Mouse (Mus musculus) ES-Bruce4 (cell line): ENCODE measurements around the gene Gm2381. TPM values are rescaled to one million over a fixed set of nuclear protein-coding genes. Genes with fewer than 3 reads are reported as not detected.
"Not testable (repeated sequence)": the region's sequence is repeated elsewhere in the genome, so short reads cannot be mapped to it uniquely, and the experiment has no call there.

Experiments
- H3K27ac ChIP-seq: 2 replicates; pipeline ENCODE4 v1.5.1; 2012; ENCODE audit warnings: low read length, inconsistent platforms; ENCODE audit not compliant: insufficient read depth
- H3K27me3 ChIP-seq: 2 replicates; pipeline ENCODE4 v1.6.1; 2012; ENCODE audit warnings: mild to moderate bottlenecking, low read length, inconsistent platforms; ENCODE audit not compliant: control insufficient read depth, poor library complexity, insufficient read depth, severe bottlenecking
- H3K36me3 ChIP-seq: 2 replicates; pipeline ENCODE4 v1.6.1; 2012; ENCODE audit warnings: inconsistent platforms, mild to moderate bottlenecking, low read length, moderate library complexity; ENCODE audit not compliant: control insufficient read depth, poor library complexity, insufficient read depth, severe bottlenecking
- H3K4me1 ChIP-seq: one replicate; pipeline ENCODE4 v1.8.1; 2011; ENCODE audit warnings: low read length; ENCODE audit not compliant: control insufficient read depth, insufficient read depth
- H3K4me3 ChIP-seq: 2 replicates; pipeline ENCODE4 v1.5.1; 2011; ENCODE audit warnings: low read depth, mild to moderate bottlenecking, low read length
- H3K9ac ChIP-seq: 2 replicates; pipeline ENCODE4 v1.6.1; 2012; ENCODE audit warnings: low read depth, mild to moderate bottlenecking, inconsistent platforms; ENCODE audit not compliant: poor library complexity, severe bottlenecking
- H3K9me3 ChIP-seq: replicated peaks from 2 replicates; pipeline ENCODE4 v1.6.1; 2012; ENCODE audit warnings: mild to moderate bottlenecking, low read length, inconsistent platforms; ENCODE audit not compliant: control insufficient read depth, poor library complexity, insufficient read depth, severe bottlenecking
- CTCF ChIP-seq: IDR thresholded peaks from one replicate; pipeline ENCODE4 v1.8.1; 2011; ENCODE audit warnings: low read depth, low read length
- EP300 ChIP-seq: IDR thresholded peaks from 2 replicates; pipeline ENCODE4 v1.6.1; 2011; ENCODE audit warnings: low read depth, low read length; ENCODE audit not compliant: insufficient read depth
- POLR2A ChIP-seq: IDR thresholded peaks from one replicate; pipeline ENCODE4 v1.8.1; 2011; ENCODE audit warnings: low read length; ENCODE audit not compliant: insufficient read depth
- polyA plus RNA-seq: library from polyadenylated mRNA; stranded (reverse); fragments of >200 nt; gene quantifications from 2 replicates; pipeline ENCODE4 v1.2.4, GENCODE M21; 2011; ENCODE audit warnings: low read depth; ENCODE audit not compliant: missing spikeins, insufficient read depth, insufficient read length

The Gm2381 gene
- 14.1 and 14.2 TPM in 2 replicates for polyA plus RNA-seq

GRCm38 (mm10) chr7:42866801-42867458, at the start of gene Gm2381:
Gene Gm2381 (minus strand): TSS chr7:42867234.
- TF ChIP-seq POLR2A = peak; percentile 57
- H3K4me1 ChIP-seq, H3K36me3 ChIP-seq, H3K27me3 ChIP-seq, H3K9me3 ChIP-seq: not testable (repeated sequence)
- H3K4me3 ChIP-seq = peak within 1 kb of the TSS; percentile 74
- H3K9ac ChIP-seq = peak within 1 kb of the TSS; percentile 33
- H3K27ac ChIP-seq = 0 out of 2 replicates have a peak within 1 kb of the TSS, but pooled peaks have one; percentile 30

- not testable (repeated sequence) for H3K36me3 ChIP-seq, H3K9me3 ChIP-seq, H3K27me3 ChIP-seq, H3K4me3 ChIP-seq, H3K27ac ChIP-seq, H3K4me1 ChIP-seq, H3K9ac ChIP-seq
These were observed 31.0 kb upstream of the Gm2381 start for GRCm38 (mm10) chr7:42898067-42898466.

- peak overlapping the region; percentile 37 for H3K9ac ChIP-seq
- H3K36me3 ChIP-seq = no peaks in the 10 kb centered on the region
- H3K4me3 ChIP-seq = peak overlapping the region; percentile 74
- no peak overlapping the region for H3K27ac ChIP-seq
- TF ChIP-seq EP300 = no peak
- no peak for TF ChIP-seq POLR2A
- TF ChIP-seq CTCF = no peak
- H3K4me1 ChIP-seq = no peaks in the 10 kb centered on the region
- H3K9me3 ChIP-seq = peaks cover under 1% of the 10 kb centered on the region; the same call in 1 of the 2 replicates
- no peaks in the 10 kb centered on the region for H3K27me3 ChIP-seq
These were observed 11.1 kb upstream of the Gm2381 start for GRCm38 (mm10) chr7:42878090-42878489.

DNA sequence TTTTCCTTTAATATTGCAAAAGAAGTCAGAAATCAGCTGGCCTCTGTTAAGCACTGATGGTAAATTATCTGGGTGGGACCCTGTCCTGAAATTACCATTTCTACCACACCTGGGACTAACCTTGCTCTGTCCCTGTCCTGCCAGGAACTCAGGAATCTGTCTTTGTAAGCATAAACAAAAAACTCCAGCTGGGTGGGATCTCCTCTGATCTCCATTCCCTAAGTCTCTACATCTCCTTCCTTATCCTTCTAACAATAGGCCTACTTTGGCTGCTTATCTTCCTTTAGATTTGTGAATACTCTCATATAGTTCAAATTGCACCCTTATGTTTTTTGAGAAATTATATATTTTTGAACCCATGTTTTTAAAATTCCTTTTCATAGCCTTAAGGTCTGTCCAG, 28.7 kb downstream of the Gm2381 start:
- peaks cover 11% of the 10 kb centered on the region for H3K9me3 ChIP-seq

DNA sequence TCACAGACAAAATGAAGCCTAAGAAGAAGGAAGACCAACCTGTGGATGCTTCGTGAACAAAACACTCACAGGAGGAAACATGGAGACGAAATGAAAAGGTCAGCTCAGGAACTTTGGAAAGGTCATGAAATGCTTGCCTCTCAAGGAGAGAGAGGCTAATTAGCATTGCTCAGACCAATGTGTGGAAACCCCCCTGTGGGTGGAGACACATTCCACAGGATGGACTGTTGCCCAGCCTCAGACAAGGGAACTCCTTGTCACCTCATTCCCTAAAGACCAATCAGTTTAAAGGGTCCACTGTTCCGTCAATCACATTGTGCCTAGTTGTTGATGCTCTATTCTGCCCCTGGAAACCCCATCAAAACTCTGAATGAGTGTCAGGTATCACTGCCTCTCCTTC, 34.8 kb downstream of the Gm2381 start:
- Histone ChIP-seq H3K9me3 (peaks cover 9% of the 10 kb centered on the region), H3K9ac (no peak overlapping the region), H3K27ac (peak overlapping the region; percentile 34), H3K4me3 (no peak overlapping the region), H3K27me3 (no peaks in the 10 kb centered on the region), H3K36me3 (no peaks in the 10 kb centered on the region), H3K4me1 (peaks cover 3% of the 10 kb centered on the region)
- no peak for TF ChIP-seq CTCF
- 0 out of 2 replicates have a peak, but pooled peaks have one; percentile 39 for TF ChIP-seq EP300
- TF ChIP-seq POLR2A = no peak

More for the DNA sequence above, 28.7 kb downstream of the Gm2381 start:
- not testable (repeated sequence) for H3K9ac ChIP-seq, H3K36me3 ChIP-seq, H3K4me1 ChIP-seq, H3K27me3 ChIP-seq, H3K4me3 ChIP-seq
- peak overlapping the region; percentile 90; the same call in 1 of the 2 replicates for H3K27ac ChIP-seq

GRCm38 (mm10) chr7:42793425-42793824, 73.6 kb downstream of the Gm2381 start, which contains the start of gene Vmn2r62:
Gene Vmn2r62 (minus strand): TSS chr7:42793525.
- not testable (repeated sequence) for H3K36me3 ChIP-seq, H3K27ac ChIP-seq, H3K4me1 ChIP-seq, H3K9ac ChIP-seq, H3K9me3 ChIP-seq, H3K27me3 ChIP-seq, H3K4me3 ChIP-seq

Other genes with a start within 250 kb of the Gm2381 start
- gene Zfp976, start 224.6 kb downstream of the Gm2381 start, polyA plus RNA-seq = 11.7 and 14.6 TPM in 2 replicates
- 22.5 and 22.9 TPM in 2 replicates for gene Zfp975, start 174.5 kb downstream of the Gm2381 start, polyA plus RNA-seq
- gene Gm17067, start 140.2 kb downstream of the Gm2381 start, polyA plus RNA-seq = 25.2 and 32.4 TPM in 2 replicates
- not detected in 2 replicates for gene Vmn2r62, start 73.7 kb downstream of the Gm2381 start, polyA plus RNA-seq
- gene Vmn2r63, start 66.6 kb upstream of the Gm2381 start, polyA plus RNA-seq = 0.07 and 0.14 TPM in 2 replicates
- not detected in 2 replicates for gene Gm9268, start 151.5 kb upstream of the Gm2381 start, polyA plus RNA-seq
- 26.1 and 29.6 TPM in 2 replicates for gene Zfp936, start 247.0 kb upstream of the Gm2381 start, polyA plus RNA-seq